Comparison of ENCODE assay signal across 16 mouse cellular contexts in the genomic region with DNA sequence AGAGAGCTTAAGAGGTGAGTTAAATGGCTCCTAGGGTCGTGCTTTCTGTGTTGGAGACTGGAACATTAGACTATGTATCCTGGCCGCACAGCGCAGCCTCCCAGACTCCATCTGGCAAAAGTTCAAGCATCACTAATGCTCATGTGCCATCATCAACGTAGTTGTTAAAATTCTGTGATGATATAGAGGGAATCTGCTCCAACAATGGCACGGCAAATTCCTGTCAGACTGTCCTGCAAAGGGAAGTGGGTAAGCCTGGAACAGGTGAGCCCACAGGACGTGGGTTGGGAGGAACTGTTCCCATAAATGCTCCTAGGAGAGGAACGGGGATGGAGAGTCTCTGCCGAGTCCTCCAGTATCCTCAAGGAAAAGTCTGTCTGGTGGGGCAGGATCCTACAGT.
"Had no signal": no experiment of that assay in that cellular context is flagged by ENCODE, and none has a peak within 500 bp of the region (broad histone marks: within the 10 kb centered on the region; RNA-seq: fewer than 3 reads in every experiment).

No protein-coding gene starts in this region.

- H3K9ac ChIP-seq: stomach, embryonic 15.5 days had no signal

- DNase-seq: retina, postnatal 1 day; right cerebral cortex, adult 18-20 months; right cerebral cortex, postnatal 14 days; right cerebral cortex, postnatal 25 days; right cerebral cortex, postnatal 4 days; spleen, adult 18-20 months; thymus, adult 18-20 months; thymus, adult 2 months; thymus, postnatal 14 days; thymus, postnatal 25 days; thymus, postnatal 36 days; thymus, postnatal 4 days had no signal

- H3K4me3 ChIP-seq: stomach, embryonic 15.5 days had no signal

- H3K36me3 ChIP-seq: neural tube, embryonic 13.5 days; neural tube, embryonic 15.5 days; stomach, embryonic 15.5 days had no signal

- H3K27ac ChIP-seq: stomach, embryonic 15.5 days; stomach, postnatal 0 days had no signal

- H3K27me3 ChIP-seq: neural tube, embryonic 13.5 days; neural tube, embryonic 15.5 days; stomach, embryonic 15.5 days had no signal

- H3K9me3 ChIP-seq: neural tube, embryonic 13.5 days; neural tube, embryonic 15.5 days; stomach, embryonic 15.5 days had no signal
